Mouse (Mus musculus) layer of hippocampus, postnatal 36 days (tissue): ENCODE measurements around the gene Camta1. TPM values are rescaled to one million over a fixed set of nuclear protein-coding genes. Genes with fewer than 3 reads are reported as not detected.

ENCODE experiments used
- DNase-seq, 2 experiments: peaks; one replicate each; pipeline ENCODE4 v3.0.0; 2022
- total RNA-seq, 2 experiments: library from RNA; stranded (reverse); gene quantifications; 2 replicates each; pipeline ENCODE4 v1.2.3; 2021

Gene Camta1
- total RNA-seq, 2 experiments from 2014 or later: 279 to 294 TPM

DNA sequence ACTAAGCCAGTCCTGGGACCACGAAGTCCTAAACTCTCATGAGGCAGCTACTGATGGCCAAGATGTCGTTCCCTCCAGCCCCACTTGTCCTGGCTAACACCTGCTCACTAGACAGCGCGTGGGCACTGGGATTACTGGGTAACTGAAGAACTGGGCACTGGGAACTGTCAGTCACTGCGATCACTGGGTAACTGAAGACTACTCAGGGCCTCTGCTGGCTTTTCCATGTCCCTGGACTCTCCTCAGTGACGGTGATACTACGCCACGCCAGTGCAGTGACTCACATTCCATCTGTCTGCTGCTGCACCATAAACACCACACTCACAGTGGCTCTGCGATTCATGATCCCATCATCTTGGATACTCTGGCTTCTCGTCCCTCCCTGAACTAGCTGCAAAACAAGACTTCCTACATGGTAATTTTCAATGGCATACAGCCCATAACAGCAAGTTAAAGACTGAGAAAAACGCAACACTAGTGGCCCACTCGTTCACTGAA, 81.7 kb downstream of the Camta1 start:
- no peak for DNase-seq

GRCm38 (mm10) chr4:151778511-151778910, 83.2 kb downstream of the Camta1 start:
- no peak for DNase-seq

DNA sequence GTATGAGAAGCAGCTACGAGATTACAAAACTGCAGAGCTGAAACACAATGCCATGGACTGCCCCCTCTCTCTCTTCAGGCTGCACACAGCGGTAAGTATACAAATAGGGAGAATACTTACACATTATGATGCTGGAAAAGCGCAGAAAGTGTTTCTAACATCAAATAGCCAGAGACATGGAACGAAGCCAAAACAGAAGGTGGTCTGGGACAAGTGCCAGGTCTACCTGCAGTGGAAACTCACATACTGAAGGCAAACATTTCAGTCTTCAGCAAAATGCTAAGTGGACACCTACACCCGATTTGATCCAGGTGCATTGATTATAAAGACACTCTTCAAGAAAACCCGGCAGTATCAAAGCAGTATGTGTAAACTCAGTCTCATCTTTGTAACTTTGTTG, 84.2 kb downstream of the Camta1 start:
- DNase-seq: no peak

- DNase-seq: no peak
These were observed 86.2 kb downstream of the Camta1 start for GRCm38 (mm10) chr4:151775441-151775840.

DNA sequence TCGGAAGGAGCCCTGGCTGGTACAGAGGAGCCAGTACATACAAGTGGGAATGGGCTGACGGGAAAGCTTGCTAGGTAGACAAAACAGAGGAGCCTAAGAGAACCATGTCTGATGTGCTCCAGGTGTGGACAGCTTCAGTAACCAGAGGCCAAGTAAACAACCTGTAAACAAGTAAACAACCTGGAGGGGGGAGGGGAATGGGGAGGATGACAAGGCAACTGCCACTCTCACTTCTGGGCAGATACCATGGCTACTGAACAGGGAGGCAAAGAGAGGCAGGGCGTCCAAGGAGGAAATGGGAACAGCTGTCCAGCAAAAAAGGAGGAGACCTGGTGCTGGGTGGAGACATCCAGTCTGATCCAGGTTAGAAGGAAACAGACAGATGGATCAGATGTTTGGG, 88.0 kb downstream of the Camta1 start:
- no peak for DNase-seq

- no peak for DNase-seq
These were observed 88.7 kb downstream of the Camta1 start for GRCm38 (mm10) chr4:151773007-151773406.

DNA sequence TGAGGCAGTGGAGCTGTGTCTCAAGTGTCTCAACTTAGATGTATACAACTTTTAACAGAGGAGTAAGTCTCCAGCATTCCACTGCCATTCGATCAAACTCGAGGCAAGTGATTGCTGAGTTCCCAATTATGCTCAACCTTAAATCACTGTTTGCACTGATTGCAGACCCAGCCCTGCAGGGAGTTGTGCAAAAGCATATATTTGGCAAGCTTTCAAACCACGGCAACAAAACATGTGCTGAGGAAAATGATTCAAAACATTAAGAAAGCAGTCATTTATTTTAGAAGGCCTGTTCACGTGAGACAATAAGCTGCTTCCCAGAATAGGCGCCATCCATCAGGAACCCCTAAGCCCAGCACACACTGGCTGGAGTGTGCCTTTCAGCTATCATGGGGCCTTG, 91.0 kb downstream of the Camta1 start:
- no peak for DNase-seq

DNA sequence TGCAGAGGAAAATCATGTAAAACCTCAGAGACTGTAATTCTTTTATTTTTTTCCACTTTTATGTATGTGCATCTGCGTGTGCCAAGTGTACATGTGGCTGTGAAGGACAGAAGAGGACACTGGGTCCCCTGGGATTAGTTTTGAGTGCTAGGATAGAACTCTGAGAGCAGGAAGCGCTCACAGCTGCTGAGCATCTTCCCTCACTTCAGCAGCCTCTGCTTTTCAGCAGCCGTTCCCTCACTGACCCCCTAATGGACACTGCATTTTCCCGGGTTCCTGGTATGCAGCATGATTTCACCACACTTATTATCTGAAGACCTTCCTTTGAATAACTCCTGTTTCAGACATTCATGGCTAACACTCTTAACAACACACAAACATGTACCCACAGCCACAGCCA, 93.9 kb downstream of the Camta1 start:
- DNase-seq: no peak

DNA sequence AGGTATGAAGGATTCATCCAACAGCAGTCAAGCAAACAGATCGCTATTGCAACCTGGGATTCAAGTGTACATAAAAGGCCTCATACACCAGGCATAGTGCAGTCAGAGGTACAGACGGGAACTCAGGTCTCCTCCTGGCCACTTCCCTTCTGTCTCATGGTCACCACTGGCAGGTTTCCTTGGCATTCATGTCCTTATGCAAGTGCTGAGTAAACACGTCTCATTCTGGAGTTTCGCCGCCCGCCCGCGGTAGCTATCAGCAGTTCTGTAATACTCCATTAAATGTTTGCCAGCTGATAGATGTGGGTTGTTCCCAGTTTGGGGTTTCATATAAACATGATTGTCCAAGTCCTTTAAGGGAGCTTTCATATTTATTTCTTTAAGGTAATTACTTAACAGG, 94.3 kb downstream of the Camta1 start:
- no peak for DNase-seq

- DNase-seq: peak; percentile 11 to 22
These were observed 96.3 kb downstream of the Camta1 start for GRCm38 (mm10) chr4:151765376-151765775.

DNA sequence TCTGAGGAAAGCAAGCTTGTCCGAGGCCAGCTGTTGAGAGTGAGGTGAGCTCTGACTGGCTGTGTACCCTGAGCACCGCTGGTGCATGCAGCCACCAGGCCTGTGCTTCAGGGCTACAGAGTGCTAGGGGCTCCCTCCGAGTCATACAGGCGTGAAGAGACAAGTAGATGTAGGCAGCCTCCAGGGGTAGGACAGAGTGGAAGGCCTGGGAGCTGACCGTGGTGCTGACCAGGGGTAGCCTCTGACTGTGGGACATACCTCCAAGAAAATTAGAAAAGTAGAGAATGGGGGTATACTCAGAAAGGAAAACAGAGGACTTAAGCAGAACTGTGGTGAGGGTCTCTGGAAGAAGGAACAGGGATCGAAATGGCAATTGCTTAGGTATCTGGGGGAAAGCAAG, 97.7 kb downstream of the Camta1 start:
- no peak for DNase-seq

- no peak for DNase-seq
These were observed 102.6 kb downstream of the Camta1 start for GRCm38 (mm10) chr4:151759095-151759494.

- no peak for DNase-seq
These were observed 103.3 kb downstream of the Camta1 start for GRCm38 (mm10) chr4:151758337-151758736.

GRCm38 (mm10) chr4:151757261-151757660, 104.4 kb downstream of the Camta1 start:
- no peak for DNase-seq

- no peak for DNase-seq
These were observed 105.3 kb downstream of the Camta1 start for GRCm38 (mm10) chr4:151756400-151756799.

DNA sequence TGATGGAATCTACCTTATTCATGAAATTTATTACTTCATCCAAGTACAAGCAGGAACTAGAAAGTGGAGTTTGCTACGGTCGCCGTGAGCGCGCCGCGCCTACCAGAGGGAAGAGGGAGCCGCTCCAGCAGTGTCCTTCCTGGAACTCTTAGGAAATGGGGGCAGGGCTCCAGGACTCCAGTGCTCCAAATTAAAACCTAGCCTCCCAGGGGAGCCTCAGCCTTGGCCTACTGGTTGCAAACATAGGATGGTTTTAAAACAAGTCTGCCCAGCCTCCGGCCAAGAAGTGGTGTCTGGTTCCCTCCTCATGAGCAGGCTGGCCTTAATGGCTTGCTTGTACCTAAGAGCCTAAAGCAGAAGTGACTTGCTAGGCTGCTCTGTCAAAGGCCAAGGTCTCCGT, 108.4 kb downstream of the Camta1 start:
- DNase-seq: no peak

DNA sequence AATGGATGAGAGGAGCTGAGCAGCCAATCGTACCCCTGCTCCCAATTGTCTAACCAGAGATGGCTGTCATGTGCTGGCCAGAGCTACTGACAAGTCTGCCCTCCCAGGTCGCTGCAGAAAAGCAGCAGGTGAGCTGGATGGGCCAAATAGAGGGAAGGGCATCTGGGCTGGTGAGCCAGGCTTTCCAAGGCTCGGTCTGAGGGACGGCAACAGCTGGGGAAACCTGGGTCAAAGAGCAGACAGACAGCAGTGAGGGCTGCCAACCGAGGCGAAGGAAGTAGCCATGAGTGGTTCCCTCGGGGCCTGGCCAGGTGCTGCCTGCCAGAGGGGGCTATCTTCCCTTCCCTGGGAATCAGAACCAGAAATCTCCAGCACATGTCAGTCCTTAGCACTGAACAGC, 109.1 kb downstream of the Camta1 start:
- DNase-seq: no peak

DNA sequence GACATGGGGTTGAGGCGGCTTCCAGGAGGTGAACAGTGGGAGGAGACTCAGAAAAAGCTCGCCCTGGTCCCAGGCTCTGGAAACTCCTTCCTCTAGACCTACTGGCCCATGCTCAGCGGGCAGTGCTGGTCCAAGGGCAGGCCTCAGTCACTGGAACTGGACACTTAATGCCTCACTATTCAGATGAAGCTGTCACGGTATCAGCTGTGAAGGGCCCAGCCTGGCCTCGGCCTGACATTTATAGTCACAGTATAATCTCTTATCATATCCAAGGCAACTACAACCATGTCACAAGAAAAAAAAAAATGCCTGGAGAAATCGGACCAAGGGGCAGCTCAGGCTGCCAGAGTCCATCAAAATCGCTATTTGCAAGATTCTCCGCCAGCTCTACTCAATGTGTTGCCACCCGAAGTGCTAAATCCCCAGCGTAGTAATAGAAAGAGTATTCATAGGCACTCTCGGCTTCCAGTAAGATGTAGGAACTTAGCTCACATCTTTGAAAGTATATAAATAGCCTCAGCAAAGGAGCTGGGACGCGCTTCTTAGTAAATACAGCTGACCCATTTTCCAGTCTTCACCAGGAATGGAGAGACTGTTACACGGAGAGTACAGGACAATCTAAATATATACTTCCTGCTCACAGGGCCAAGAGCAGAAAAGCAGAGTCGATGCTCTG, 110.3 kb downstream of the Camta1 start:
- DNase-seq: no peak

DNA sequence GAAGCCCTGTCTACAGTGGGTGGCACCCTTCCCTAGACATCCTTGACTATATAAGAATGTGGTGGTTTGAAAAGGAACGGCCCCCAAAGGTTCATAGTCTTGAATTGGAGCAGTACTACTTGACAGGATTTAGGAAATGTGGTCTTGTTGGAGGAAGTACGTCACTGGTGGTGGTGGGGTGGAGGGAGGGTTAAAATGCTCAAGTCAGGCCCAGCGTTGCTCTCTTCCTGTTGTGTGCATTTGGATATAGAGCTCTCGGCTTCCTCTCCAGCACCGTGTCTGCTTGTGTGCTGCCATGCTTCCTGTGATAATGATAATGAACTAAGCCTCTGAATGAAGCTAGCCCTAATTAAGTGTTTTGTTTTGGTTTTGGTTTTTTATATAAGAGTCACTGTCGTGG, 114.0 kb downstream of the Camta1 start:
- no peak for DNase-seq

DNA sequence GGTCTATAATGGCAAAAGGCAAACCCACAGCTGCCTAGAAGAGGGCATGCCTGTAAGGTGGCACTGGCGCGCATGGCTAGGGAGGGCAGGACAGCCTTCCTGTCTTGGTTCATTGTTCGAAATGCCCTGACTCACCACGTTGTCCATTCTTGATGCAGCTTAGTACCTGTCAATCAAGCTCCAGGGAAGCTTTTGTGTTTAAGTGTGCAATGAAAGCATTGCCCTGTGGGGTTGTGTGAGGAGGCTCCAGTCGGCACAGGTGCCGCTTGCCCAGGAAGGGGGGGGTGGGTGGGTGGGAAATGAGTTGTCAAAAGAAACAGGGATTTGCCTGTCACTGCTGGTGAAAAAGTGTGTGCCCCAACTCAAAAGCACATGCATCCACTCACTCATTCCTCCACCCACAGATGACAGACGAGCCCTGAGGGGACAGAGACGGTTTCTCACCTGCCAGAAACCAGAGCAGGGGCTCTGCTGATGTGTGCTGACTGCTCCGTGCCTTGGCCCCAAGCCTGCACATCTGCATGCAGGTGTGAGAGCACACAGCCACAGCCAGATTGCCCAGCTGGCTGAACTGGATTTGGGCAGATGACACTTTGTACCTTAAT, 115.6 kb downstream of the Camta1 start:
- no peak for DNase-seq

GRCm38 (mm10) chr4:151741249-151742137, 120.2 kb downstream of the Camta1 start:
- no peak for DNase-seq

DNA sequence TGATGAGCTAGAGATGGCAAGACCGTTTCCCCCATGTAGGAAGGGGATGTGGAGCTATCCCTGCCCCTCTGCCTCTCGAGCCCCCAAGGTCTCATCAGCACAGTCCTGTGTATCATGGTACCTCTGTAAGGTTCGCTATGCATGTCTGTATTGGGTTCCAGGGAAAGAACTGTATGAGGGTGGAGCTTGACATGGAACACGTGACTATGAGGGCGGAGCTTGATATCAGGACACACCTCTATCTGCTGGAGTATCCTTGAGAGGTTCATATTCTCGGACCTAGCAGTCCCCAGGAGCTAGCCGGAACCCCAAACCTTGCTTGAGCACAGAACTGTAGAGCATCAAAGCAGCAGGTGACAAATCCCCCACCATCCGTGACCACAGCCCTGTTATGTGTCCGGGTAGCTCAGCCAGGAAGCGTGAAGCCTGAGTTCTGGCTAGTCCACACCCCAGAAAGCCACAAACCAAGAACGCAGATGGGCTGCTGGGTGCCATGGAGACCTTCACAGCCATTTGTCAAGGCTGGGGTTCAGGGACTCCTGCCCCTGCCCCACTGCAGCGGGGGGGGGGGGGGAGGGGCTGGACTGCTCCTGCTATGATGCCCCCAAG, 122.2 kb downstream of the Camta1 start:
- no peak for DNase-seq

DNA sequence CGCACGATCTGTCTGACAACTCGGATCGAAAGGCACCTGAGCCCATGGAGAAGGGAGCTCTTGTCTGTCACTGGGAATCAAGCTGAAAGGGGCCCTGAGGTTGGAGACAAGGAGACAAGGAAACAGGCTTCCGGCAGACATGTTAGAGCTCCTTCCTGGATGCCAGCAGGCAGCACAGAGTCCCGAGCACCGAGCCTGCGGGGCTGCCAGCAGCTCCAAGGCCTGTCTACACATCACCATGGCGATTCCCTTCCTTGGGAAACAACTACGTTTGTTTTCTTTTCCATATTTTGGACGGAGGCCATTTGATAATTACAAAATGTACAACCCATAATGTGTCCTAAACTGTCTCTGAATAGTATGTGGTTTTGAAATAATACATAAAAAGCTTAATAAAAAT, 122.8 kb downstream of the Camta1 start:
- DNase-seq: peak in 1 of 2 experiments; percentile 24
